Mouse (Mus musculus) c-Kit-negative CD71-positive TER-119-positive erythroid progenitor cells, embryonic 14.5 days (primary cell): ENCODE results near the gene 4933407L21Rik.

Experiments
- DNase-seq: peaks from one replicate; pipeline ENCODE4 v3.0.0-alpha.2; 2013; ENCODE audit warnings: low read depth, low spot score

The 4933407L21Rik gene

GRCm38 (mm10) chr1:85928057-85928687 lies at the start of gene 4933407L21Rik:
4933407L21Rik (plus strand) TSS chr1:85928483.
- DNase-seq: no peak

DNA sequence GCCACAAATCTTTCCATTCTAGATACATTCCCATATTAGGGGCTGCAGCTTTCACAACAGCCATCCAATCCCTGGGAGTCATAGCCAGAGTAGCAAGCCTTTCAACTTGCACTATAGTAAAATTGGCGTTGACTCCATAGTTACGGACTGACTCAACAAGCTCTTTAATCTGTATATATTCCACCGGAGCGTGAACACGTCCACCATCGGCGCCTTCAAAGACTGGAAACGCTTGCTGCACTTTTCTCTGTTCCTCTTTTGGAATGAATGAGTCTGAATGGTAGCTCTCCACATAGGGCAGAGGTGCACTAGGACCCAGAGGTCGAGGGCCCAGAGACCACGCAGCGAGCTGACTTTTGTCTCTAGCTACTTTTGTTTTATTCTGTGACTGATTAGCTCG lies 46.3 kb upstream of the 4933407L21Rik start:
- DNase-seq: no peak

- no peak for DNase-seq
Observed at GRCm38 (mm10) chr1:85887221-85887620, 41.1 kb upstream of the 4933407L21Rik start.

DNA sequence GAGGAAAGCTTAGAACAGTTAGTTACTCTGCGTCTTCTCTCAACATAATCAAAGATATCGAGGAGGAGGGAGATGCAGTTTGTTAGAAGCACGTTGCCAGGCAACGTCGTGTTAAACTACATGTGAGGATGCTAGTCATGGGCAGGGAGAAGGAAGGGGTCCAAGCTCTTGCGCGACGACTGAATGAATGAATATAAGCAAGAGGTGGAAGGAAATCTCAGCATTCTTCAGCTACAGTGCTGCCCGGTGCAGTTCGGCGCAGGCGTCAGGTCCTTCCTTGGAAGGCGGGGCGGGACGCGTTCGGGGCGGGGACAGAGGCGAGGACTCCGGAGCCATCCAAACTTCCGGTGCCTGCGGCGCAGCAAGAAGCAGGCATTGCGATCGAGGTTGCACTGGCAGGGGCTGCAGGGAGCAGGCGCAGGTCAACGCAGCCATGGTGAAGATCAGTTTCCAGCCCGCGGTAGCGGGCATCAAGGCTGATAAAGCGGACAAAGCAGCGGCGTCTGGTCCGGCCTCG lies 34.0 kb upstream of the 4933407L21Rik start, which contains the start of gene Itm2c:
TSS of gene Itm2c (plus strand) at position 51 of the 517 bp plus-strand sequence.
- peak; percentile 15 for DNase-seq

- no peak for DNase-seq
Observed at GRCm38 (mm10) chr1:85894748-85895360, 33.4 kb upstream of the 4933407L21Rik start.

DNA sequence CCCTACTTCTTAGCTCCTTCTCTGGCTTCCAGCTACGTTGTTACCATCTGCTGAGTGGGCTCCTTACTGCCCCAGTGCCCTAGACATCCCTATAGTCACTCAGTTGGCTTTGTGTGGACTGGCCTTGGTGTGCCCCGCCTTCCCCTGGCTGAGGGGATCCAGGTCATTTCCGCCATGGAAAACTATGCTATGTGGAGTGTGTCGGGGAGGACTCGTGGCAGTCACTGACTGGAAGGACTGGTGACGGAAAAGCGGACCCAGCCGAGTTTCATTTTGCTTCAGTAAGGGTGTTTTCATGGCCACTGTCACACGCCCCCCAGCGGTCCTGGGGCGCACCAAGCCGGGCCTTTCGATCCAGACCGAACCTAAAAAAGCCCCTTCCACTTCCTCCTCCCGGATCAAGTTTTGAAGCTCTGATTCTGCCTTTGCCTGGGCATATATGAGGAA lies 32.9 kb upstream of the 4933407L21Rik start:
- no peak for DNase-seq

- no peak for DNase-seq
Observed at GRCm38 (mm10) chr1:85896110-85896509, 32.2 kb upstream of the 4933407L21Rik start.

DNA sequence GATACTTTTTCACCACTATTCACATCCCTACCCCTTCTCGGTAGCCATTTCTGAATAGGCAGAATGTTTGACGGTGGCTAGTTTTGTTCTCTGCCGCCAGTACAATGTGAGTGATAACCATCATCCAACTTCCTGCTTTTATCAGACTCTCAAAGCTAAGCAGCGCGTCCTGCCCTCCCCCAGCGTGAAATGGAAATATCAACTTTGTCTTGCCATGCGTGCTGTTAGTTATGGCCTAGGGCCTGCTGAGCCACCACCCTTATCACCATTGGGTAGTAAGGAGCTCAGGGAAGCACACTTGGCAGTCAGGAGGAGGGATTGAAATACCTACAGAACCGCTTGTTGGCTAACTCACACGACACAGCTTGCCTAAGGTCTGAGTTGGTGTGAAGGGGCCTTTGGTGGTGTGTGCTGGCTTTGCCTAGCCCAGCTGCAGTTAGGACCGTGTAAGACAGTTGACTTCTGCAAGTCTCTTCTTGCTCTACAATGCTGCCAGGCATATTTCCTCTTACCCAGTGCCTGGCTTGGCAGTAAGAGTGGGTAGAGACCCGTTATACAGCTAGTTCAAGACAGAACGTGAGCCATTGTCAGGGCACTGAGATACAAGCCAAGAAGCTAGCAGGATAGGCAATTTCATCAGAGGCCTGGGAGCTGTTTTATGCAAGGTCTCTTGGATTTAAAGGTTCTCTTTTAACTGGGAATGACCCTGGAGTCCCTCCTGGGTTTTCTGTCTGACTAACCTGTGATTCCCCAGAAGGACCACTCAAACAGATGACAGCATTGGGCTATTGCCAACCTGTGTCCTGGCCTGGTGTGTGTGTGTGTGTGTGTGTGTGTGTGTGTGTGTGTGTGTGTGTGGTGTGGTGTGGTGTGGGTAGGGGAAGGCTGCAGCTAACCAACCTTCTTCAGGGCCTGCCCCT lies 31.2 kb upstream of the 4933407L21Rik start:
- no peak for DNase-seq

- DNase-seq: no peak
Observed at GRCm38 (mm10) chr1:85897901-85898760, 30.2 kb upstream of the 4933407L21Rik start.

DNA sequence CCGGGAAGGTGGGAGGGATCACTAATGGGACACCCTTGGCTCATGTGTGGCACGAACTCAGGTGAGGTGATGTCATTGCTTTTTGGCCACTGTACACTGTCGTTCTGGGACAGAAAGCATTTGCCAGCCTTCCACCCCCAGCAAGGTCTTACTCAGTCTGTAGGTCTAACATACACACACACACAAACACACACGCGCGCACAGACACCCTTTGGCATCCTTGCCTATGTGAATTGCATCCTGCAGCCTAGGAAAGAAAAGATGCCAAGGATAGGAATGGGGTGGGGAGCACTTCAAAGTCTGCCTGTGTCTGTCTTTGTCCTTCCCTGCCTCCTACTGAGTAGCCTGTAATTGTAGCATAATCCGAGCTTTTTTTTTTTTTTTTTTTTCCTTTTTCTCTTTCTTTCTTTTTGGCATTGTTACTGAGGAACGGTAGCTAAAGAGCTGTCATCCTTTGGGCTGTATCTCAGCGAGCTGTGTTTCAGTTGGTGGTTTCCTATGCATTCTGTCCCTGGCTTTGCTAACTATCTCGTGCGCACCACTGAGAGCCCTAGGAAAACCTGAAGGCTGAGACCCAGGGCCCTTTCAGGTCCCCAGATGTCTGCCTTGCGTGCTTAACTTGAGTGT lies 29.4 kb upstream of the 4933407L21Rik start:
- DNase-seq: no peak

- no peak for DNase-seq
Observed at GRCm38 (mm10) chr1:85899388-85899761, 28.9 kb upstream of the 4933407L21Rik start.

DNA sequence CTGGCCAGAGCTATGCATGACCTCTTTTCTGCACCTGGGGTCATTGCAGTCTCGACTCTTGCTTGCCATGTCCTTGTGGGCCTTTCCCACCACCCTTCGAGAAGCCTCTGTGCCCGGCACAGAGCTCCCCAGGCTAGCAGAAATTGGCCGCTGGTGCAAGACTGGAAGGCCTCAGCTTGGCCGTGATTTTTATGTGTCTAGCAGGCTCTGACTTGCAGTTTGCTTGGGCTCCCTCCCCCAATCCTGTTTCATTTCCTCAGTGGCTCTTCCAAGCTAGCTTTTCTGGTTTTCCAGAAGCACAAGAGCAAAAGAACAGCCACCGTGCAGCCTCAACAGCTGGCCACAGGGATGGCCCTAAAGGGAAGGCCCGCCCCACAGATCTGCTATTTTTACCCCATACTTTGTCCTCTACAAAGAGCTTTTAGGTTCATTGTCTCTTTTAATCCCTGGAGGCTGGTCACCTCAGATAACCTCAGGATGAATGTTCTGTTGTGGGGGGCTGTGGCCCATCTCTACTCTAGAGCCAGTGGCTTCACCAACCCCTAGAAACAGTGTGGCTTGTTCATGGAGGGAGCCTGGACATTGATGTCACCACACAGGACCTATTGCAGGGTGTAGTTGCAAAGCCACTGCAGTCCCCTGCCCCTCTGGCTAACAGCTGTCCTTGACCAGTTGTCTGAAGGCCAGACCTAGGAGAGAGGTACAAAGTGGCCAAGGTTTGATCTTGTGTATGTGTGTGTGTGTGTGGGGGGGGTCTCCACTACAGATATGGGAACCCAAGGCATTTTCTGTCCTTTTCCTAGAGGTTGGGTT lies 27.6 kb upstream of the 4933407L21Rik start:
- DNase-seq: no peak

DNA sequence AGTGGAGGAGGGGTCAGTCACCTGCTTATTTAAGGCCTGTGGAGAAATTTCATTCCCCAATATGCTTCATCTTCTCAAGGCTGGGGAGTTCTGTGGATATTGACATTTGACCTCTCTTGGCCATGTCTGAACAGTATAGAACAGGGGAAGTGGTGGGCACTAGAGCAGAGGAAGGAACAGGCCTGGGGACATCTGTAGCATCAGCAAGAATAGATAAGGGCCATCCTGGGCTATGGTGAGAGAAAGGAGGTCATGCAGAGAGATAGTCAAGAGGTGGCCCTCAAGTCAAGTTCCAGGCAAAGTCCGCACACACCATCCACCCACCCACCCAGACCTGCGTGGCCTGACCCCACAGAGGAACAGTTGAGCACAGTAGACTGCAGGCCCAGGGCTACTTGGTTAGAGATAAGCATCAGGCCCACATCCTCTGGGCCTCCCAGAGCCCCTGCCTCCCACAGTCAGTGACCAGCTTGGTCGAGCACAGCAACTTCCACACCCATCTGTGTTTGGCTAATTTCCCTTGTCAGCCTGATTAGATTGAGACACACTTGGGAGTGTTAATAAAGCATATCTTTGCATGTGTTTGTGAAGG lies 26.7 kb upstream of the 4933407L21Rik start:
- DNase-seq: no peak

GRCm38 (mm10) chr1:85902108-85902561 lies 26.1 kb upstream of the 4933407L21Rik start:
- no peak for DNase-seq

- DNase-seq: no peak
Observed at GRCm38 (mm10) chr1:85906892-85907291, 21.4 kb upstream of the 4933407L21Rik start.

DNA sequence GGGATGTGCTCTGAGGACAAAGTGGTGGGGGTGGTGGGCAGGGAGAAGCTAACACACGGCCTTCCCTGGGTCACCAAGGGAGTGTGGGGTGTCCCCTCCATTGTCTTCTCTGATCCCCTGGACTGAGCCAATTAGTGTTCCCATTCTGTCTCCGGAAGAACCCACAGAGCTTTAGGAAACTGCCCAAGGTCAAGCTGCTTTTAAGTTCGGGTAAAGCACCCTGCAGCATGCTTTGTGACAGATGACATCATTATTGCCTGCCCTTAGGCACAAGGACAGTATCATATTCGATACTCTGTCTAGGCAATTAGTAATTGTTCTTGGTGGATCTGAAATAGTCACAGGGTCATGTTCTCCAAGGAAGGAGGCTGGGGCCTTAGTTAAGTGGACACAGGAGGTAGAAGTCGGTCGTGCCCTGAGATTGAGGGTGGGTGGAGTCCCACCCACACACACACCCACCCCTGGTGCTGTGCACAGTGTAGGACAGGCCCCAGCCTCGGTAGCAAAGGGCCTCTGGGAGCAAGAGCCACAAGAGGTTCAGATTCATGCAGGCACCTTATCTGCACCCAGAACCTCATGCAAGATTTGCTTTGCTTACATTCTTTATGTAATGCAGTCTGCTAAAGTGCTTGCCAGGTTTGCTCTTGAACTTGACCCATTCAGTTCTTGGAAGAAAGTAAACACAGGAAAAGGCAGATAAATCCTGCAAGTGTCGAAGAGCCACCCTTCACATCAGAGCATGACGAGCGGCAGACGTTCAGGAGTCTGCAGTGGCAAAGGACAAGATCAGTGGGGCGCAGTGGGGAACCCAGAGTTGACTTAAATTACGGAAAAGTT lies 19.3 kb upstream of the 4933407L21Rik start:
- DNase-seq: no peak

DNA sequence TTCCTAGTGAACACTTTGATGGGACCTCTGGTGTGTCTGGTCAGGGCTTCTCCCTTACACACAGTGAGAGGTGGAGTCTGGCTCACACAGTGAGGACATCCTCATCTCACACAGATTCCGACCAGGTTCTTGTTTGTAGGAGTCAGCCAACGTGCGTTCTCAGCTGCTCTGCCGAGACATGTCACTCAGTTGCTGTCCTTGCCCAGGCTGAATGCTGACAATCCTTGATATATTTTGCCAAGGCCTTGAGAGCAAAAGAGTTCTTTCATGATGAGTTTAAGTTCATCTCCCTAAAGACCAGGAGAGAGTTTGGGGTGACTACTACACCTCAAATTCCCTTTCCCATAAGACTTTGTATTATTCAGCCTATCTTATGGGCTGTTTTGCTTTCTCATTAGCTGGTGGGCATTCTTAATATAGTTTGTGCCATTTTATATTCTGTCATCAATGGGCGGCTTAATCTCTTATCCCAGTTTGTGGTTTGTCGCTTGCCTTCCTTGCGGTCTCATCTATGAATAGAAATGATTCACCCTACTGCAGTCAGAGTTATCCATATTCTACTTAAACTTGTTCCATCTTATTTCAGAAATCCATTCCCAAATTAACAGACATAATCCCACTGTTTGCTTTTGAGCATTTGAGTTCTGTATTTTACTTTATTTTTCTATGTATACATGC lies 15.1 kb upstream of the 4933407L21Rik start:
- no peak for DNase-seq

DNA sequence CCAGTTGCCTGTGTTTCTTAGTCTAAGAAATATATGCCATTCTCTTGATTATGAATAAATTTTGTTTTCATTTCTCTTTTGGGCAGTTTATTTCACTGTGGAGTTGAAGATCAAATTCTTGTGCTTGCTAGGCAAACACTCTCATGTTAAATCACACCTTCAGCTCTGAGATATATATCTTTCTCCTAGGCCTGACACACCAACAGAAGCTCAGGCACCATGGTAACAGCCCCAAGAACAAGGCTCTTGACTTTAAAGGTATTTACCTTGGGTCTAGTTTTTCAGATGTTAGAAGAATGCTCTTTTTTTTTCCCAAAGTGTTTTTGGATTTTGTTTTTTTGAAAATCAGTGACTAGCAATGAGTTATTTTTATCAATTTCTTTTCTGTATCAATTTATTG lies 12.4 kb upstream of the 4933407L21Rik start:
- no peak for DNase-seq
